Mouse (Mus musculus) midbrain, postnatal 0 days (tissue): ENCODE data around the gene Tnip1. TPM values are rescaled to one million over a fixed set of nuclear protein-coding genes. Genes with fewer than 3 reads are reported as not detected.
"Not testable (repeated sequence)": the region's sequence is repeated elsewhere in the genome, so short reads cannot be mapped to it uniquely, and the experiment has no call there.

Source experiments
- ATAC-seq: fragments of 200-750 bp; cut with Nextera tagmentation; 2 replicates; pipeline ENCODE4 v1.8.0; 2017; ENCODE audit warnings: moderate number of reproducible peaks, mild to moderate bottlenecking, moderate TSS enrichment, moderate library complexity; ENCODE audit not compliant: low FRiP score
- DNase-seq: peaks from one replicate; pipeline ENCODE4 v3.0.0-alpha.2; 2015; ENCODE audit warnings: low spot score
- H3K27ac ChIP-seq: fragments of 300-500 bp; sonication (generic); 2 replicates; pipeline ENCODE4 v1.5.1; 2014; ENCODE audit warnings: low read depth, mild to moderate bottlenecking, low read length, mixed read lengths
- H3K27me3 ChIP-seq: fragments of 300-500 bp; sonication (generic); 2 replicates; pipeline ENCODE4 v1.6.1; 2014; ENCODE audit warnings: low read length, control low read depth, mixed read lengths; ENCODE audit not compliant: insufficient read depth
- H3K36me3 ChIP-seq: fragments of 300-500 bp; sonication (generic); 2 replicates; pipeline ENCODE4 v1.6.1; 2014; ENCODE audit warnings: low read length, control low read depth, mixed read lengths; ENCODE audit not compliant: insufficient read depth
- H3K4me1 ChIP-seq: fragments of 300-500 bp; sonication (generic); 2 replicates; pipeline ENCODE4 v1.6.1; 2014; ENCODE audit warnings: mild to moderate bottlenecking, control low read depth, antibody characterized with exemption, low read length, mixed read lengths; ENCODE audit not compliant: insufficient read depth
- H3K4me2 ChIP-seq: fragments of 300-500 bp; sonication (generic); 2 replicates; pipeline ENCODE4 v1.6.1; 2014; ENCODE audit warnings: low read depth, mild to moderate bottlenecking, low read length, mixed read lengths; ENCODE audit not compliant: poor library complexity, severe bottlenecking
- H3K4me3 ChIP-seq: fragments of 300-500 bp; sonication (generic); 2 replicates; pipeline ENCODE4 v1.5.1; 2014; ENCODE audit warnings: low read depth, mild to moderate bottlenecking, low read length, moderate library complexity
- H3K9ac ChIP-seq: fragments of 300-500 bp; sonication (generic); replicated peaks from 2 replicates; pipeline ENCODE4 v1.6.1; 2014; ENCODE audit warnings: mild to moderate bottlenecking, low read length, moderate library complexity, mixed read lengths; ENCODE audit not compliant: poor library complexity, severe bottlenecking
- H3K9me3 ChIP-seq: fragments of 300-500 bp; sonication (generic); 2 replicates; pipeline ENCODE4 v1.6.1; 2016; ENCODE audit warnings: low read length, control low read depth
- CTCF ChIP-seq: IDR thresholded peaks from 2 replicates; pipeline ENCODE4 v1.5.1; 2016; ENCODE audit warnings: antibody characterized with exemption, mild to moderate bottlenecking
- WGBS: fragments of 180-500 bp; shearing (Covaris S2); extraction: QIAGEN DNeasy Blood & Tissue Kit; methylation state at CpG from one replicate; pipeline ENCODE4 v1.1.7; 2014; 5-methylcytosine and 5-hydroxymethylcytosine counted together
- polyA plus RNA-seq: library from polyadenylated mRNA; unstranded; fragments of >200 nt; fragmentation: Nextera tagmentation; extraction: Ambion mirVana; gene quantifications from 2 replicates; pipeline ENCODE4 v1.2.1, GENCODE M21; 2015
- total RNA-seq: library from RNA; depleted of rRNA; stranded (reverse); fragments of >200 nt; gene quantifications from 2 replicates; pipeline ENCODE4 v1.2.3, GENCODE M21; 2014

Gene Tnip1
- total and polyA plus RNA-seq, 2 experiments from 2014 or later, result 17.2 to 19.2 TPM

- 11% methylated on average over 44 of the region's 45 CpGs for WGBS
Observed at GRCm38 (mm10) chr11:54902333-54903323, 60.1 kb downstream of the Tnip1 start, which contains the start of gene Gpx3. Gpx3 (plus strand) TSS chr11:54902453.

GRCm38 (mm10) chr11:54899657-54900056 lies 63.1 kb downstream of the Tnip1 start:
- Histone ChIP-seq H3K36me3 (no peaks in the 10 kb centered on the region), H3K4me1 (peaks cover 2% of the 10 kb centered on the region; the same call in 1 of the 2 replicates), H3K4me2 (no peak overlapping the region), H3K9ac (no peak overlapping the region), H3K9me3 (no peaks in the 10 kb centered on the region), H3K4me3 (no peak overlapping the region), H3K27me3 (no peaks in the 10 kb centered on the region), H3K27ac (no peak overlapping the region)
- 78% methylated on average over 4 of the region's 4 CpGs for WGBS
- ATAC-seq, result no peak
- no peak for TF ChIP-seq CTCF
- no peak for DNase-seq

More at GRCm38 (mm10) chr11:54902333-54903323, 60.1 kb downstream of the Tnip1 start, which contains the start of gene Gpx3:
- Histone ChIP-seq H3K27ac (no peak within 1 kb of the TSS), H3K9me3 (no peaks in the 10 kb centered on the region), H3K4me2 (peak within 1 kb of the TSS; percentile 95), H3K4me3 (peak within 1 kb of the TSS; percentile 48), H3K36me3 (no peaks in the 10 kb centered on the region), H3K27me3 (no peaks in the 10 kb centered on the region), H3K4me1 (peaks cover 2% of the 10 kb centered on the region; the same call in 1 of the 2 replicates), H3K9ac (peak within 1 kb of the TSS; percentile 44)
- ATAC-seq (peak; percentile 89), DNase-seq (peak; percentile 75)
- no peak for TF ChIP-seq CTCF

GRCm38 (mm10) chr11:54897470-54897869 lies 65.2 kb downstream of the Tnip1 start:
- 54% methylated on average over 5 of the region's 5 CpGs for WGBS
- ATAC-seq (no peak), DNase-seq (no peak)
- H3K4me1 ChIP-seq, result peaks cover 2% of the 10 kb centered on the region; the same call in 1 of the 2 replicates
- no peak overlapping the region for H3K27ac ChIP-seq
- no peaks in the 10 kb centered on the region for H3K27me3 ChIP-seq
- H3K36me3 ChIP-seq, result no peaks in the 10 kb centered on the region
- no peak for TF ChIP-seq CTCF
- H3K9ac ChIP-seq, result no peak overlapping the region
- no peak overlapping the region for H3K4me3 ChIP-seq
- no peaks in the 10 kb centered on the region for H3K9me3 ChIP-seq
- no peak overlapping the region for H3K4me2 ChIP-seq

DNA sequence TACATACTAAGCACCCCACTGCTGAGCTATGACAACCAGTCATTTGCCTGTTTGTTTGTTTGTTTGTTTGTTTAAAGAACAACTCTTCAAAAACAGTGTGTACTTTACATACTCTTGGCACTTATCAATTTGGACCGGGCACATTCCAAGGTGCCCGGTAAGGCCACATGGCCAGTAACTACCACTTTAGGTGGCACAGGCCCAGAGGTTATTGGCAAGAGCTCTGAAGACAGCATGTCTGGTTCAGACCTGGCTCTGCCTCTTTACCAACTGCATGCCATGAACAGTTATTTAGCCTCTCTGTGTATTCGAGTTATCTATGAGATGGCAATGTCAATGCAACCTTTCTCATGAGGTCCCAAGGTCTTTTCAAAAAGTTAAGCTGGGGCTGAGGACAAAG lies 66.1 kb downstream of the Tnip1 start:
- H3K27ac ChIP-seq, ATAC-seq, H3K9me3 ChIP-seq, H3K36me3 ChIP-seq, H3K4me1 ChIP-seq, H3K9ac ChIP-seq, DNase-seq, H3K27me3 ChIP-seq, H3K4me3 ChIP-seq, H3K4me2 ChIP-seq: not testable (repeated sequence)
- WGBS, result 94% methylated on average over 3 of the region's 3 CpGs

- Histone ChIP-seq H3K27me3 (no peaks in the 10 kb centered on the region), H3K9me3 (no peaks in the 10 kb centered on the region)
- 65% methylated on average over 9 of the region's 9 CpGs for WGBS
Observed at GRCm38 (mm10) chr11:54894589-54894988, 68.1 kb downstream of the Tnip1 start.

GRCm38 (mm10) chr11:54892091-54892490 lies 70.6 kb downstream of the Tnip1 start:
- H3K27me3 ChIP-seq, result no peaks in the 10 kb centered on the region
- TF ChIP-seq CTCF, result no peak
- no peaks in the 10 kb centered on the region for H3K36me3 ChIP-seq
- H3K4me1 ChIP-seq, result no peaks in the 10 kb centered on the region
- H3K27ac ChIP-seq, result no peak overlapping the region
- no peaks in the 10 kb centered on the region for H3K9me3 ChIP-seq
- H3K4me2 ChIP-seq, result no peak overlapping the region
- 64% methylated on average over 7 of the region's 7 CpGs for WGBS
- ATAC-seq (no peak), DNase-seq (no peak)
- H3K9ac ChIP-seq, result no peak overlapping the region
- no peak overlapping the region for H3K4me3 ChIP-seq

More at GRCm38 (mm10) chr11:54894589-54894988, 68.1 kb downstream of the Tnip1 start:
- Histone ChIP-seq H3K4me1 (no peaks in the 10 kb centered on the region), H3K4me2 (no peak overlapping the region), H3K27ac (no peak overlapping the region), H3K4me3 (no peak overlapping the region), H3K36me3 (no peaks in the 10 kb centered on the region), H3K9ac (no peak overlapping the region)
- TF ChIP-seq CTCF, result no peak
- no peak for DNase-seq
- no peak for ATAC-seq
